Comparison of ENCODE assay signal across 9 mouse cellular contexts in genomic region chr9:44093612-44094503, GRCm38 (mm10). TPM values are rescaled to one million over a fixed set of nuclear protein-coding genes. Genes with fewer than 3 reads are reported as not detected.
DNase-seq lines count a peak whose midpoint lies in the region; ATAC-seq and TF ChIP-seq lines count a peak whose summit lies in the region.
"Had no signal": no experiment of that assay in that cellular context is flagged by ENCODE, and none has a peak within 500 bp of the region (broad histone marks: within the 10 kb centered on the region; RNA-seq: fewer than 3 reads in every experiment).

No protein-coding gene starts in this region.

- no peak overlapping the region for H3K4me2 ChIP-seq in intestine, embryonic 14.5 days (ENCODE audit: low read length)

- peak overlapping the region; percentile 63 for H3K27ac ChIP-seq in gastrocnemius, adult 2 months
- no peak overlapping the region for H3K27ac ChIP-seq in intestine, embryonic 14.5 days (ENCODE audit: low read depth)
- H3K27ac ChIP-seq in midbrain, embryonic 10.5 days (replicated peaks) = no peak overlapping the region

- no peak overlapping the region for H3K4me3 ChIP-seq in gastrocnemius, adult 2 months
- no peak overlapping the region for H3K4me3 ChIP-seq in intestine, embryonic 14.5 days (ENCODE audit: low read depth, low read length)
- H3K4me3 ChIP-seq in midbrain, embryonic 10.5 days = peak overlapping the region; percentile 9; the same call in 1 of the 2 replicates

- intact Hi-C loops in gastrocnemius, adult 2 months (cut with DNase I) = no loop called here
- intact Hi-C loops in left cerebral cortex, postnatal 36 days (cut with DNase I) = no loop called here

- H3K9me3 ChIP-seq in intestine, embryonic 14.5 days (ENCODE audit: control insufficient read depth, low read length) = no peaks in the 10 kb centered on the region
- H3K9me3 ChIP-seq in midbrain, embryonic 10.5 days (replicated peaks) = no peaks in the 10 kb centered on the region

- H3K9ac ChIP-seq in intestine, embryonic 14.5 days (ENCODE audit: low read length) = no peak overlapping the region

- peak; percentile 91 for TF ChIP-seq CTCF in gastrocnemius, adult 2 months (IDR thresholded peaks at IDR 0.05)

- DNase-seq in NIH3T3 (ENCODE audit: low read depth) (peak; percentile 58), adipocyte (ENCODE audit: low spot score) (no peak)
- DNase-seq in cerebellum, postnatal 25 days = peak; percentile 88 to 92
- DNase-seq in gastrocnemius, adult 2 months = peak; percentile 88
- DNase-seq in intestine, embryonic 14.5 days (ENCODE audit: low spot score) = peak; percentile 85
- DNase-seq in left cerebral cortex, postnatal 36 days (ENCODE audit: low spot score in 2 of 2) = peak; percentile 82 to 87
- DNase-seq in midbrain, embryonic 10.5 days (ENCODE audit: low spot score) = peak; percentile 73
- DNase-seq in right cerebral cortex, postnatal 4 days = peak; percentile 78

- 40% methylated on average over 24 of the region's 24 CpGs for WGBS in intestine, embryonic 14.5 days
- WGBS in midbrain, embryonic 10.5 days = 37% methylated on average over 24 of the region's 24 CpGs

- peak; percentile 41 for ATAC-seq in intestine, embryonic 14.5 days (replicated peaks; ENCODE audit: low FRiP score, low TSS enrichment, low read depth)

- peaks cover 5% of the 10 kb centered on the region; the same call in 1 of the 2 replicates for H3K4me1 ChIP-seq in intestine, embryonic 14.5 days (replicated peaks; ENCODE audit: control insufficient read depth, insufficient read depth, low read length)
- peaks cover 32% of the 10 kb centered on the region for H3K4me1 ChIP-seq in midbrain, embryonic 10.5 days

- no peaks in the 10 kb centered on the region for H3K27me3 ChIP-seq in intestine, embryonic 14.5 days (replicated peaks; ENCODE audit: control insufficient read depth, insufficient read depth, low read length)
- peaks cover 14% of the 10 kb centered on the region for H3K27me3 ChIP-seq in midbrain, embryonic 10.5 days (ENCODE audit: low read depth, poor library complexity, severe bottlenecking)

- peaks cover 27% of the 10 kb centered on the region for H3K36me3 ChIP-seq in intestine, embryonic 14.5 days (ENCODE audit: control insufficient read depth, insufficient read depth, low read length)
- peaks cover 31% of the 10 kb centered on the region for H3K36me3 ChIP-seq in midbrain, embryonic 10.5 days

RNA-seq across cellular contexts. Expression of gene Mfrp, which starts 7.7 kb away (rescaled TPM):
- not detected for total RNA-seq in gastrocnemius, adult 2 months (2021)
- polyA plus RNA-seq in intestine, embryonic 14.5 days (2014; fragmentation: Nextera tagmentation; extraction: Ambion mirVana) = 0.18 TPM in 1 of 2 replicates, not detected in the other
- total RNA-seq in left cerebral cortex, postnatal 36 days (2021) = under 1 TPM in 1 of 2 experiments, not detected in 1; 0.22 TPM
- 0.07 and 0.17 TPM in 2 replicates for polyA plus RNA-seq in midbrain, embryonic 10.5 days (2016; fragmentation: Nextera tagmentation; extraction: Ambion mirVana)
- total RNA-seq: gastrocnemius, adult 8-10 months had no signal

RNA-seq across cellular contexts. Expression of gene C1qtnf5, which starts 13.2 kb away (rescaled TPM):
- total RNA-seq in gastrocnemius, adult 2 months (2021) = 1 to 10 TPM; 2.5 to 7.6 TPM
- polyA plus RNA-seq in intestine, embryonic 14.5 days (2014; fragmentation: Nextera tagmentation; extraction: Ambion mirVana) = 3.2 and 3.4 TPM in 2 replicates
- total RNA-seq in left cerebral cortex, postnatal 36 days (2021) = 10 to 100 TPM; 15.1 to 19.3 TPM
- polyA plus RNA-seq in midbrain, embryonic 10.5 days (2016; fragmentation: Nextera tagmentation; extraction: Ambion mirVana) = 0.29 and 0.93 TPM in 2 replicates

RNA-seq across cellular contexts. Expression of gene Gm49380, which starts 19.4 kb away (rescaled TPM):
- 1 to 10 TPM in 1 of 2 experiments, under 1 TPM in 1; 0.71 to 1.4 TPM for total RNA-seq in gastrocnemius, adult 2 months (2021)
- 0.14 and 0.36 TPM in 2 replicates for polyA plus RNA-seq in intestine, embryonic 14.5 days (2014; fragmentation: Nextera tagmentation; extraction: Ambion mirVana)
- total RNA-seq in left cerebral cortex, postnatal 36 days (2021) = 1 to 10 TPM in 1 of 2 experiments, not detected in 1; 1.0 TPM
- polyA plus RNA-seq in midbrain, embryonic 10.5 days (2016; fragmentation: Nextera tagmentation; extraction: Ambion mirVana) = 0.35 and 0.63 TPM in 2 replicates

RNA-seq across cellular contexts. Expression of gene Rnf26, which starts 19.5 kb away (rescaled TPM):
- 1 to 10 TPM; 3.0 to 3.1 TPM for total RNA-seq in gastrocnemius, adult 2 months (2021)
- polyA plus RNA-seq in intestine, embryonic 14.5 days (2014; fragmentation: Nextera tagmentation; extraction: Ambion mirVana) = 70.2 and 75.7 TPM in 2 replicates
- total RNA-seq in left cerebral cortex, postnatal 36 days (2021) = 10 to 100 TPM; 29.2 to 35.7 TPM
- 81.3 and 81.5 TPM in 2 replicates for polyA plus RNA-seq in midbrain, embryonic 10.5 days (2016; fragmentation: Nextera tagmentation; extraction: Ambion mirVana)

RNA-seq across cellular contexts. Expression of gene Usp2, which starts 27.0 kb away (rescaled TPM):
- total RNA-seq in gastrocnemius, adult 2 months (2021) = 100 to 1,000 TPM; 223 to 228 TPM
- 11.0 and 12.5 TPM in 2 replicates for polyA plus RNA-seq in intestine, embryonic 14.5 days (2014; fragmentation: Nextera tagmentation; extraction: Ambion mirVana)
- 100 to 1,000 TPM; 110 to 113 TPM for total RNA-seq in left cerebral cortex, postnatal 36 days (2021)
- 11.3 and 16.5 TPM in 2 replicates for polyA plus RNA-seq in midbrain, embryonic 10.5 days (2016; fragmentation: Nextera tagmentation; extraction: Ambion mirVana)
